Mouse (Mus musculus) c-Kit-positive CD71-negative TER-119-negative erythroid progenitor cells, embryonic 14.5 days (primary cell): ENCODE measurements at regions not wholly inside any gene's neighbourhood (a gene's known extent, or its start where the extent isn't known, plus 50 kb on each side); places are given as distances from the start of the nearest gene placed in this dataset.

Experiments used
- DNase-seq: peaks from one replicate; pipeline ENCODE4 v3.0.0-alpha.2; 2013; ENCODE audit warnings: low read depth

DNA sequence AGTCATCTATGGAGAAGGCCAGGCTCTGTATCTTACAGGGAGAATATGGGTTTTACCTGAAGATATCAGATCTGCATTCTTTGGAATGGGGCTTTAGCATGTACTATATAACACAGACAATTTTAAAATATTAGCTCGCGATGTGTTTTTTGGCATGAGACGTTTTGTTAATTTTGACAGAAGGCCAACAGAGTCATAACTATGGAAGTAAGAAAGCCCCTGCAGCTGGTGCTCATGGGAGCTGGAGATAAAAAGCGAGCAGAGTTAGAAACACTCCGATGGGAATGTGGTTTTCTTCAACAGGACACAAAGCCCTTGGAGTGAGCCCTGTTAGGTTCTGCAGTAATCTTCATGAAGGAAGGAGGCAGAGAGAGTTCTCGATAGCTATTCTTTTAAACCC is 176.6 kb downstream of the Rps12 start:
- no peak for DNase-seq

DNA sequence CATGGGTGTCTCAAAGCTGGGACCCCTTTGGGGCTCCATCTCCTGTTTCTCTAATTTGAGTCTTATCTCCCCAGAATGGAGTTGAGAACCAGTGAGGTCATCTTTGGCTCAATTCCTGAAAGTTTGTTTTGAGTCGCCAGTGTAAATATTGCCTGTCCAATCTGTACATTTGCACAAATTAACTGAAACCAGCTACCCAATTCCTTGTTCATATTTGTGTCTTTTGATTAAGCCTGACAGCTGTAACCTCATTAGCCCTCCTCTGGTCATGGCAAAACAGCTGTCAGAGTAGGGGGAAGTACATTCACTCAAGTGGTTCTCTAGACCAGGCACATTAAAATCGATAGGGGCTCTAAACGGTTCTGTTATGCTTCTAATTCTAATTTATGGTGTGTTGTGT is 177.0 kb downstream of the Rps12 start:
- DNase-seq: no peak

DNA sequence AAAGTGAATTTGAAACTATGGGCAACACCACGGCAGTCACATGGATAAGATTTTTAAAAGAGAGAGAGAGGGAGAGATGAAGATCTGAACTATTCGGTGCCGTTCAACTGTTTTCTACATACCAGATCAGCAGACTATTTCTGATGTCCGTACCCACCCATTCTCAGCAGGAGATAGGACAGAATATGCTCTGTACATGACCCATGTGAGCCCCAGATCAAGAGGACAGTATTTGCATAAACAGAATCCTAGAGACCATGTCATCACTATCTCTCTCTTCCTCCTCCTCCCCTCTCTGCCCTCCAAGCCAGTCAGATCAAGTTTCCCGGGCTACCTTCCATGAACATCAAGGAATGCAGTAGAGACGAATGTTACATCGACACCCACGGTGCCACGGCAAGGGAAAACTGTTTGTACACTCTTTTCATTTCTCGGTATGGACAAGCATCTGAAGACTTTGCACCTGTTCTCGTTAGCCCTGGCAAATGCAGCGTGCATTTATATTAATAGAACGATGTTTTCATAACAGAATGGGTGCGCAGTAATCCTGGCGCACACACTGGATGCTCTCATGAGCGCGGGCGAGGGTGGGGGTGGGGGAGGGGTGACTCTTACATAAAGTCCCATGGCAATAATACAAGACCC is 177.7 kb downstream of the Rps12 start:
- no peak for DNase-seq

DNA sequence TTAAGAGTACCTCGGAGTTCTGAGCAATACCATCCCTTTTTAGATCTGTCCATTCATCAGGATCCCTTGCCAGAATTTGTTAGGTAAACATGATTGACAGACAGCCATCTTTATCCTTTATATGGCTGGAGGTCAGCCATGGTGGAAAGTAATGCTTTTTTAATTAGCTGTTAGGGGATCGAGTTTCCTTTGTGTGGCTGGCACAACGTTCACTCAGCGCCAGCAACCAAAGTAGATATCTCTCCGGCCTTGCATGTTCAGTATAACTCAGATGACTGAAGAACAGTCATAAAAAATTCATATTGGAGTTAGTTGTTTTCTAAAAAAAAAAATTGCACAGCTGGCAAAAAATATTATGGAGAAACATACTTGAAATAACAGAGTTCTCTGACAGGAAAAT is 186.4 kb downstream of the Rps12 start:
- no peak for DNase-seq

DNA sequence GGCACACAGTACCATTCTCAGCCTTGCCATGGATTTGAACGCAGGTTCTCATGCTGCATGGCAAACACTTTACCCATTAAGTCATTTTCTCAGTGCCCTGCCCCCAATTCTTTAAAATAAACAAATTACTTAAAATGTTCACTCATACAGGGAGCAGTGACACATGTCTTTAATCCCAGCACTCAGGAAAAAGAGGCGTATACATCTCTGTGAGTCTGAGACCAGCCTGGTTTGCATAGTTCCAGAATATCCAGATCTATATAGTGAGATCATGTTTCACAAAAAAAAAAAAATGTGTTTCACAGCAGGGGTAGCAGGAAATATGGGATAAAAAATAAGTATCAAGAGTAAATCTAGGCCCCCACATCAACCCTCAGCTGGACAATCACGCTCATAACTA is 191.5 kb downstream of the Rps12 start:
- no peak for DNase-seq

DNA sequence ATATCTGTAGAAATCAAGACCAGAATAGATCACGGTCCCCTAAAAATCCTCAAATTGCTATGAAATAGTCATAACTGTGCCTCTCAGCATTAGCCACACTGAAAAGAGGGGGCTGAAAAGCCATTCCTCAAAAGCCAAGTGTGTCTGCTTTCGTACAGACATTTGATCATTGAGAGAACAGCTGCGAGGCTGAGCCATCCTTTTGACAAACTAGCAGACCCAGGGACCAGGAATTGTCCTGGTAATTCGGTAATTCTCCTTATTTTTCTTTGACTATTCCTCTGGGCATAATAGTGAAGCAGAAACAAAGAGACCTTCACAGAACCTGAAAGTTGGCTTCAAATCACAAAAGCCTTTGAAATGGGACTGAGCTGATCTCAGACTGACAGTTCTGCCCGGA is 206.8 kb downstream of the Rps12 start:
- DNase-seq: no peak

DNA sequence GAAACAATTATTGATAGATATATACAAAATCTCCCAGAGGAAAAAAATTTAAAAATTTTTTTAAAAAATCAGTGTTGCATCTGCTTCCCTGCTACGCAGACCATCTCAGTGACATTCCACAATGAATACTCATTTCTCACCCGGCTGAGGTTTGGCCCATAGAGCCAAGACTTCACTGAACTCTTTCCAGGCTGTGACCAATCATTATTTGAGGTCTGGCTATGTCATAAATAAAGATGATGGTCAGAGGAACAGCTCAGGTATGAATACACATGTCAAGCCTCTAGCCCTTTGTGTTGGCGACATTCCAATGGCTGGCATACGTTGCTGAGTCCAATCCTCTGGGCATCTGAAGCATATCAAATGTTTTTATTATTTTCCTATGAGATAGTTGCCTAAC is 216.1 kb downstream of the Rps12 start:
- no peak for DNase-seq

DNA sequence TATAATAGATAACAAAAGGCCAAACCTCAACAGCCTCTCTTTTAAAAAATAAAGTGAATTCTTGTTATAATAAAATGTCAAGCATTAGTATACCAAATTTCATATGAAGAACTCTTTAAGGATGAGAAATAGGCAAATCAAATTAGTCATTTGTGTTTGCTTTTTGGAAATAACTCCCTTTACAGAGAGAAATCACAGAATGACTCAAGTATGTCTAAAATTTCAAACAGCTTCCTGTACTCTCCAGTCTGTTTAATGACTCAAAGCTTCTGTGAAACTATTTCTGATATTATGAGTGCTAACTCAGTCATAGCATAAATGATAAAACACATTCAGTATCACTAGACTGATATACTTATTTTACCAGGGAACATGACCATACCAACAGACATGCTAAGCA is 217.7 kb downstream of the Rps12 start:
- DNase-seq: no peak

DNA sequence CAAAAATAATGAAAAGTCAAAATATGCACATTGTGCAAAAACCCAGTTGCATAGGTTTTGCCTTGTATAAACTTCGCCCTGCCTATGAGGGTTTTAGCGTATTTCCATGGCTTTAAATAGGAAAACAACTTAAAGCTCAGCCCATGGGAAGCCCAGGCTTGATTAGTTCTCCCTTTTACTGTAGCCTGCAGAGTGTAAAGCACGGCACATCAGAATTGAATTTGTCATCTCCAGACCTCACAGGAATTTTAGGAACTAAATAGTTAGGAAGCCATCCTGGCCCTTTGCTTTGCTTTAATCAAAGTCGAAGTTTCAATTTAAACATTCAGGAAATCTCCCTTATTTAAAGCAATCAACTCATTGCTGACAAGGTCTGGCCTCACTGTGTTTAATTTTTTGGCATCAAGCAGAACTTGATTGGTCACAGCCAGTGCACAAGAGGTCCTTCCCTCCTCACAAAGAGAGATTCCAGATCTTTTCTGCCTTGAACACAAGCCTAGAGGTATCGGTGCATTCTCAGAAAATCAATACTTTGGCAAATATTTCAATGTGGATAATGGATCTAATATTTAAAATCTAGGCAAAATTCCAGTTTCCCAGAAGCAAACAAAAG is 211.8 kb upstream of the Eya4 start:
- DNase-seq: no peak

DNA sequence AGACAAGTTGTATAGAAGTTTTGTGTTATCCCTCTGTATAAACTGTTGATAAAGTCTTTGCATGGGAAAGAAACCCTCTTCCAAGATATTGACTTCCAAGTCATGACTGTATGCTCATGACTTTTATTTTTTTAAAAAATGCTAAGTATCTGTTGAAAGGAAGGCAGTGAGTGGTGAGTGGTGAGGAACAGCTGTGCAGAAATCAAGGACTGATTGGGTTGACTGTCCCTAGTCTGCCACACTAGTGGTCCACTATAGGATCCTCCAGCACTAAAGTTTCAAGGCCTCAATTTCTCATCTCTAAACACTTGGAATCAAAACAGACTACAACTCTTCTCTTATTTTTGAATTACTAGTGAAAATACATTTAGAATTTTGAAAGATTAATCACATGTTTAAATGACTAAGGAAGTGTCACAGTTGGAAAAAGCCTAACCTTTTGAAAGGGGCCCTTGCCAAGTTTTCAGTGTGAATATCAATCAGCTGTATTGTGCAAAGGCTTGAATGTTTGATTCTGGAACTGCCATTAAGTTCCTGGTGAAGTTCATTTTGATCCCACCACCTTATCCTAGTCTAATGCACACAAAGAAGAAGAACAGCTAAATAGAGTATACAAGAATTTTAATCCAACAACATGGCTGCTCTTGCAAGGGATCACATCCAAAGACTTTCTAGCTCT is 209.5 kb upstream of the Eya4 start:
- DNase-seq: no peak

DNA sequence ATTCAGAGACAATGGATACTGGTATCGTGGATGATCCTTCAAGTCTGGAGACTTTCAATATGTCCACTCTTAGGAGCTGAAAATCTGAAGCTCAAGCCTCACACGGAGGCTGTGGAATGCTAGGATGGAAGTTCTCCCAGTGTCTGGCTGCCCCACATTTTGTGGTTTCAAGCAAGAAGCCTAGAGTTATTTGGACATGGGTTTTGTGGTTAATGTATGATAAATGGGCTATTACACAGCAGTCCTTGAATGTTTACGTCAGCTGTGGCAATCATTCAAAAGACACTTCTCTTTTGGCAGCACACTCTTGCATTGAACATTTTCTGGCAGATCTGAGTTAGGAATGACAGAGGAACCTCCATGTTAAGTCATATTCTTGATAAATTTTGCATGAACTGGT is 207.2 kb upstream of the Eya4 start:
- DNase-seq: no peak

DNA sequence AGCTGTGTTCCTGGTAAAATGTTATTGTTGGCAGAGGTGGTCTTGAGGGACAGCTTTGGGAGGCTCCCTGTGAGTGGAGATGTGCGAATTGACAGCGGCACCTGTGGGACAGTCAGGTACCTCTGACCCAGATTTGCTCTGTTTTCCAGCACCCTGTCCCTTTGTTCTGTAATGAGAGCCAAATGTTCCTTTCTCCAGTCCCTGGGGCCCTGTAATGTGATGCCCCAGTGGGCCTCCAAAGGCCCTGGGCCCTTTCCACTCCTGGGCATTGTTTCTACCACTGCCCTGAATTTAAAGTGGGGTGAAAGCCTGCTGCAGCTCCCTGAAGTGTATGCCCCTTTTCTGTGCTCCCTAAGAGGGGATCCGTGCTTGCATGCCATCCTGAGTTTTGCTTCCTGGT is 198.6 kb upstream of the Eya4 start:
- DNase-seq: no peak

DNA sequence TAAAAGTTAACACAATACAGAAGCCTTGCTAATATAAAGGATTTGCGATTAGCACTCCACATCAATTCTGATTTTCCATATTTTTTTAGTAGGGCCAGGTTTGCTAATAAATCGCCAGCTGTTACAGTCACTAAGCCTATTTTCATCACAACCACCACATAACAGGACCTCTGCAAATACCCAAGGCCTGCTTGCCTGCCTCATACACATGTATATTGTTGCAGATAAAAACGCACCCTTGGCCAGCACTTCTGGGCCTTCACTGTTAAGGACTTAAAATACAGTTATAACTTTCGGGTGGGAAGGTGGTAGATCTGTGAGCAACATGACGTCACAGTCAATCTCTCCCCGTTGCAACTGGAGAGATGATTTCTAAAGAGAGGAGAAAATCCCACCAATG is 197.7 kb upstream of the Eya4 start:
- no peak for DNase-seq

DNA sequence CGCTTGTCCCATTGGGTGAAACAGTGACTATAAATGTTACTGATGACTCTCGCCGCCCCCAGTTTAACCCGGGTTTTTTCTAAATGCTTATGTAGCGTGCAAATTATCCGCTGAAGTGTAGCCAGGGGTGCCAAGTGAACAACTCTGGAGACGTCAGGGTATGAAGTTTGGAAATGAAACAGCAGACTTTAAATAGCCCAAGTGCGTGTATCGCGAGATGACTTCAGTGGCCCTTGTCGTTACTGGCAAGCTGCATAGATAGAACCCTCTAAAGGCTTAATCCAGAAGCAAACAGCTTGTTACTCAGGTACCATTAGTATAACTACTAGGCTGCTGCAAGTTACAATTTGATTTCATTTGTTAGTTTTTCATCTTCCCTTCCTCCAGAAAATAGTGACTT is 192.1 kb upstream of the Eya4 start:
- no peak for DNase-seq

DNA sequence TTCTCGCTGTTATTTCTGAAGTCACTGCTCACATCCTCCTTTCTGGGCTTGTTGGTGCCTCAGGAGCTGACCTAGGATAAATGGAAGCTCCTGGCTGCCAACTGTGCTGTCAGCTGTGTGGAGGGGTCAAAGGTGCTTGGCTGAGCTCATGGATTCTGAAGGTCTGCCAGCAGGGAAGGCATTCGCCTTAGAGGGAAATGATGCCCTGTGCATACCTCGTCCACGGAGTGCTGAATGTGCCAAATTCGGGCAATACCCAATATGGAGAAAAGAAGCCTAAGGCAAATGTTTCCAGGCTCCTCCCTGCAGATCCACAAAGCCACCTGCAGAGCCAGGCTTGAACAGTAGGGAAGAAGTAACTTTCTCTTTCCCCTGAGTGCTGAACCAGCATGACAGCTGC is 191.3 kb upstream of the Eya4 start:
- no peak for DNase-seq

DNA sequence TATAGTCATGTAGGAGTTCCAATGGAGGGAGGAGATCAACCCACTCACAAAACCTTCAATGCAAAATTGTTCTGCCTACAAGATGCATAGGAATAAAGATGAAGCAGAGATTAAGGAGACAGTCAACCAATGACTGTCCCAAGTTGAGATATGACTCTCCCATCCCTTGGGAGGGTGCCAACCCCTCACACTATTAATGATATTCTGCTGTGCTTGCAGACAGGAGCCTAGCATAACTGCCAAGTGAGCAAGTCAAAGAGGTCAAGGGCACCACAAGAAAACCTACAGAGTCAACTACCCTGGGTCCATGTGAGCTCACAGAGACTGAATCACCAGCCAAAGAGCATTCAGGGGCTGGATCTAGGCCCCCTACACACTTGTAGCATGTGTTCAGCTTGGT is 184.1 kb upstream of the Eya4 start:
- no peak for DNase-seq

DNA sequence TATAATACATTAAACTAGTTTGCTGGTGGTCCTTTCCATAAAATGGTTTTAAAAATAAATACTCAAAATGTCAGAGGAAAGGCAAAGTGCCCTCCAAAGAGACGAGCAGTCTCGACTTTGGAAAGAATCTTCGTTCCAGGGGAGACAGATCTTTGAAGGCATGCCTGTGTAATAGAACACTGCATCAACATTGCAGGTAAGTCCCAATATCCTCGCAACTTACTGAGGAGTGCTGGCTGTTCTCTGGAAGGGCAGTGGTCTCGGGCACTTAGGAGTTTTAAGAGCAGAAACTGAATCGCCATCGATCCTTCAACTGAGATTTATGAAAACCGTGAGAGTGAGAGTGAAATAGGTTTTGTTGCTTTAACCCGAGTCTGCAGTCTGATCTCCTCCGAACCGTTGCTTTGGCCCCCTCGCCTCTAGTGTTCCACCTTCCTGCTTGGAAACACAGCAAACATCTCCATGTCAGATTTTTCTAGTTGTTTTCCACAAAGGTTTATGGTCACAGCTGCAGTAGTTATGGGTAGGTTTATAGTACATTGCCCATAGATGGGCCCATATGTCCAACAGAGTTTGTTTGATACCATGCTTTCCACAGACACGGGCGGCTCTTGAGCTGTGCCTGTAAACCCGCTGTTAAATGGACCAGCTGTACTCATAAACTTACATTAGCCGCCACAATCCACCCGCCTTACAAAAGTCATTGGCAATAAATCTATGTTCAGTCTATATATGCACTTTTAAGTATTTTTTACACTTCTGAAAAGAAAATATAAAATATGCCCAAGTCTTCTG is 181.6 kb upstream of the Eya4 start:
- no peak for DNase-seq

DNA sequence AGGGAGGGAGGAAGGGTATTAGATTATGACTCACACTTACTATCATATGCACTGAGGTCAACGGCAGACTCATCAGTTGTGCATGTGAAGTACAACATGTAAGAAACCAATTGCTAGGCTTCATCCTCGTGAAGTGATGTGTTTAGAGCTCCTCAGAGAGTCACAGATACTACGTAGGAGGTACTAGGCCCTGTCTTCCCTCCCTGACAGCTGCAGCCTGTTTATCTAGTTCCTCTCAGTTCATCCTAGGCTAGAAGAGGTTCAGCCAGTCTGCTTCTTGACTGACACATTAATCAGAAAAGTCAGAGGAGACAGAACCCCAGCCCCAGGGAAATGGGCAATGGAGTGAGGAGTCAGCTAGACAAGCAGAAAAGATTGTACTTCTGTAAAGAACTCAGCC is 180.1 kb upstream of the Eya4 start:
- DNase-seq: no peak

DNA sequence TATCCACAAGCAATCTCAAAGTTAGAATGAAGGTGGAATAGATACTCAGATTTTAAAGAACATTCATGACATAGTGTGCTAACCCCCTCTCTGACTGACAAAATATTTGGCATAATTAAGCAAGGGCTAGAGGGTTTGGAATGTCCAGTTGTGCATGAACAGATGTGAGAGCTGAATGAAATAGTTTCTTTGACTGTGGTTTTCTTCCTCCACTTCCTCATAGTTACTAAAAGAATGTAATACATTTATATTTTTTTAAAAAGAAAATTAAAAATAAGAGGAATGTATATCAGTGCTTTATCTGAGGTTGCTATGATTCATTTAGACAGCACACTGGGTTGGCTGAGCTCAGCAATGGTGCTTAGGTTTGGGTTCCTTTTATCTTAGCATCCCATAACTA is 176.2 kb upstream of the Eya4 start:
- DNase-seq: no peak

DNA sequence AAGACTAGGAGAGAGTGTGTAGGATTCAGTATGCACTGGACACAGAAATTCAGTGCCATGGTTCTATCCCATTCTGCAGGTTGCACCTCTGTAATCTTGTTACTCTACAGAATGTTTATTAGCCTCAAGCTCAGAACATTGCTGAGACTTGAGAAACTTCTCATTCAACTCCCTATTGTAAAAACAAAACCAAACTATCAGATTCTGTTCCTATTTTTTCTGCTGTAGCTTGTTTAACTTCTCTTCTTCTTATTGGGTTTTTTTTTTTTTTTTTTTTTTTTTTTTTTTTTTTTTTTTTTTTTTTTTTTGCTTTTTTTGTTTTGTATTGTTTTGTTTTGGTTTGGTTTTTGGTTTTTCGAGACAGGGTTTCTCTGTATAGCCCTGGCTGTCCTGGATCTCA is 172.1 kb upstream of the Eya4 start:
- no peak for DNase-seq

DNA sequence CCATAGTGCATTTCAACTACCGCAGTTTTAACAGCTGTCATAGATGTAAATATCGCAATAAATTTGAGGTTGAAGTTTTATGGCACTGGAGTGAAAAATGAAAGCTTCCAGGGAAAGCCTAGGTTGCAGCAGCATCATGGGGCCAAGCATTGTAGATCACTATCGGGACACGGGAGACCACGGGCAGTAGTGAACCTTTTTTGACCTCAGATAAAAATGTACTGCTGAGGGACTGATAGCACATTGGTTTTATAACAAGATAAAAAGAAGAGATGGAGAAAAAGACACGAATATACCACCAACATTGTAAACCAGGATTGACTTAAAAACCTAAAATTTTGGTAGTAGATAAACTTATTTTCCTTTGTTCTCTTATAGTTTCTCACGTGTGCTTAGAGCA is 143.1 kb upstream of the Eya4 start:
- DNase-seq: no peak

DNA sequence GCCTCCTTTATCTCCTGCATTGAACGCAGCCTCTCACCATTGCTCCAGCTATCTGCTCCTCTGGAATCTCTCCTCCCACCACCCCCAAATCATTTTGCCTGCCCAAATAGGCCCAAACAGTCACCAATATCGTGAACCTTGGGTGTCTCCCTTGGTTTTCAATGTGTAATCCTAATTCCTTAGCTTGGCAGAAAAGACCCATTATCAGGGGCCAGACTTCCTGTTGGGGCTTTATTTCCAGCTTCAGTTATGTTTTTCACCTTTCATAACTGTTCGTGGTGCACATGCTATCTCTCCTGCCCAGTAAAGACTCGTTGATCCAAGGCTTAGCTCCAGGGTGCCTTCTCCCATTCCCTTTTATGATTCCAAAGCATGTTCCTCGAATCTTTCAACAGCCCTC is 142.4 kb upstream of the Eya4 start:
- DNase-seq: no peak

DNA sequence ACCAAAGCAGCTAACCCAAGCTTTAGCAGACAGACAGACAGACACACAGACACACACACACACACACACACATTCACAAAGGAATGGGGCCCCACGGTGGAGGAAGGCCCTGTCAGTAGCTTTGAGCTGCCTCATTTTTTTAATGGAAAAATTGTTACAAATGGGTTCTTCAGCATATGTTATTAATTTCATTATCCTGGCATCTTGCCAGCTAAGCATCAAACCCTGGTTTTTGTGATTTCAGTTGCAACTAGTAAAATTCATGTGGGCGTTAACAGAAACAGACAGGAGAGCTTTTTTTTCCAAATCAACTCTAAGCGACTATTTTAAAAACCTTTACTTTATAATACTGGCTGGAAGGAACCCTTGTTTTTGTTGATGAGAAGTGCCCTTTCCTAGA is 138.4 kb upstream of the Eya4 start:
- no peak for DNase-seq
